Mouse (Mus musculus): ENCODE data around the gene Csnk1e.

GRCm38 (mm10) chr15:79437541-79438208 lies 17.7 kb downstream of the Csnk1e start:
- TF ChIP-seq CTCF (IDR thresholded peaks at IDR 0.05; ENCODE audit: borderline replicate concordance, insufficient read depth, low read depth, low read length) (no peak), POLR2A (IDR thresholded peaks at IDR 0.05; ENCODE audit: borderline replicate concordance, insufficient read depth, low read length) (no peak)

All from cerebellum, adult 2 months (tissue).